Mouse (Mus musculus): ENCODE results near the gene Ryr2.
"Not testable (repeated sequence)": the region's sequence is repeated elsewhere in the genome, so short reads cannot be mapped to it uniquely, and the experiment has no call there.

Gene Ryr2

GRCm38 (mm10) chr13:12106662-12107632, at the start of gene Ryr2:
Gene Ryr2, minus strand, starts transcription at chr13:12106945.
- no peak for DNase-seq (ENCODE audit: low read depth, low spot score)

- DNase-seq (ENCODE audit: low read depth, low spot score), result no peak
Observed at GRCm38 (mm10) chr13:12153922-12154321, 47.2 kb upstream of the Ryr2 start.

GRCm38 (mm10) chr13:12146918-12147507, 40.3 kb upstream of the Ryr2 start:
- no peak for DNase-seq (ENCODE audit: low read depth, low spot score)

GRCm38 (mm10) chr13:12146402-12146801, 39.7 kb upstream of the Ryr2 start:
- no peak for DNase-seq (ENCODE audit: low read depth, low spot score)

- no peak for DNase-seq (ENCODE audit: low read depth, low spot score)
Observed at GRCm38 (mm10) chr13:12143347-12143746, 36.6 kb upstream of the Ryr2 start.

- not testable (repeated sequence) for DNase-seq (ENCODE audit: low read depth, low spot score)
Observed at GRCm38 (mm10) chr13:12136461-12136860, 29.7 kb upstream of the Ryr2 start.

GRCm38 (mm10) chr13:12133549-12133948, 26.8 kb upstream of the Ryr2 start:
- no peak for DNase-seq (ENCODE audit: low read depth, low spot score)

GRCm38 (mm10) chr13:12132160-12132710, 25.5 kb upstream of the Ryr2 start:
- DNase-seq (ENCODE audit: low read depth, low spot score), result no peak

- DNase-seq (ENCODE audit: low read depth, low spot score), result peak; percentile 27
Observed at GRCm38 (mm10) chr13:12129121-12129520, 22.4 kb upstream of the Ryr2 start.

GRCm38 (mm10) chr13:12126099-12126498, 19.4 kb upstream of the Ryr2 start:
- DNase-seq (ENCODE audit: low read depth, low spot score), result no peak

- no peak for DNase-seq (ENCODE audit: low read depth, low spot score)
Observed at GRCm38 (mm10) chr13:12124940-12125540, 18.3 kb upstream of the Ryr2 start.

- DNase-seq (ENCODE audit: low read depth, low spot score), result no peak
Observed at GRCm38 (mm10) chr13:12115551-12115950, 8.8 kb upstream of the Ryr2 start.

GRCm38 (mm10) chr13:12114816-12115215, 8.1 kb upstream of the Ryr2 start:
- no peak for DNase-seq (ENCODE audit: low read depth, low spot score)

- DNase-seq (ENCODE audit: low read depth, low spot score), result no peak
Observed at GRCm38 (mm10) chr13:12108955-12109354, 2.2 kb upstream of the Ryr2 start.

- no peak for DNase-seq (ENCODE audit: low read depth, low spot score)
Observed at GRCm38 (mm10) chr13:12105830-12106628, 716 bp downstream of the Ryr2 start.

GRCm38 (mm10) chr13:12105231-12105829, 1.4 kb downstream of the Ryr2 start:
- no peak for DNase-seq (ENCODE audit: low read depth, low spot score)

GRCm38 (mm10) chr13:12104318-12104717, 2.4 kb downstream of the Ryr2 start:
- DNase-seq (ENCODE audit: low read depth, low spot score), result no peak

GRCm38 (mm10) chr13:12103017-12103416, 3.7 kb downstream of the Ryr2 start:
- no peak for DNase-seq (ENCODE audit: low read depth, low spot score)

- no peak for DNase-seq (ENCODE audit: low read depth, low spot score)
Observed at GRCm38 (mm10) chr13:12099446-12099845, 7.3 kb downstream of the Ryr2 start.

- DNase-seq (ENCODE audit: low read depth, low spot score), result no peak
Observed at GRCm38 (mm10) chr13:12098981-12099380, 7.8 kb downstream of the Ryr2 start.

GRCm38 (mm10) chr13:12096382-12096932, 10.3 kb downstream of the Ryr2 start:
- DNase-seq (ENCODE audit: low read depth, low spot score), result no peak

All from A20 (cell line).